Mouse (Mus musculus): Measurements from ENCODE around the gene Ccdc33.
A peak's percentile ranks its signal among the peaks of the same experiment; 100 is the strongest.

Ccdc33 gene

GRCm38 (mm10) chr9:58011027-58011426, 107.6 kb downstream of the Ccdc33 start:
- DNase-seq (ENCODE audit: low spot score) = no peak

GRCm38 (mm10) chr9:58009588-58009987, 109.0 kb downstream of the Ccdc33 start:
- DNase-seq (ENCODE audit: low spot score) = no peak

GRCm38 (mm10) chr9:58009015-58009362, 109.6 kb downstream of the Ccdc33 start:
- no peak for DNase-seq (ENCODE audit: low spot score)

GRCm38 (mm10) chr9:58008336-58009014, 110.1 kb downstream of the Ccdc33 start:
- no peak for DNase-seq (ENCODE audit: low spot score)

GRCm38 (mm10) chr9:58005753-58006461, 112.7 kb downstream of the Ccdc33 start, which contains the start of gene Cyp11a1:
Gene Cyp11a1, plus strand, starts transcription at chr9:58006411.
- DNase-seq (ENCODE audit: low spot score) = no peak

GRCm38 (mm10) chr9:58003272-58003671, 115.4 kb downstream of the Ccdc33 start:
- no peak for DNase-seq (ENCODE audit: low spot score)

- DNase-seq (ENCODE audit: low spot score) = no peak
These were observed 118.9 kb downstream of the Ccdc33 start for GRCm38 (mm10) chr9:57999676-58000075.

GRCm38 (mm10) chr9:57998685-57999084, 119.9 kb downstream of the Ccdc33 start:
- DNase-seq (ENCODE audit: low spot score) = no peak

- peak; percentile 49 for DNase-seq (ENCODE audit: low spot score)
These were observed 120.5 kb downstream of the Ccdc33 start for GRCm38 (mm10) chr9:57998032-57998659.

- no peak for DNase-seq (ENCODE audit: low spot score)
These were observed 121.1 kb downstream of the Ccdc33 start for GRCm38 (mm10) chr9:57997511-57998031.

GRCm38 (mm10) chr9:57995282-57995681, 123.3 kb downstream of the Ccdc33 start:
- no peak for DNase-seq (ENCODE audit: low spot score)

- no peak for DNase-seq (ENCODE audit: low spot score)
These were observed 125.6 kb downstream of the Ccdc33 start for GRCm38 (mm10) chr9:57992781-57993591.

- no peak for DNase-seq (ENCODE audit: low spot score)
These were observed 126.6 kb downstream of the Ccdc33 start for GRCm38 (mm10) chr9:57992060-57992459.

- DNase-seq (ENCODE audit: low spot score) = peak; percentile 30
These were observed 128.0 kb downstream of the Ccdc33 start for GRCm38 (mm10) chr9:57990438-57991110.

- no peak for DNase-seq (ENCODE audit: low spot score)
These were observed 129.3 kb downstream of the Ccdc33 start for GRCm38 (mm10) chr9:57989309-57989708.

GRCm38 (mm10) chr9:57988098-57988497, 130.5 kb downstream of the Ccdc33 start:
- DNase-seq (ENCODE audit: low spot score) = no peak

GRCm38 (mm10) chr9:57986293-57986692, 132.3 kb downstream of the Ccdc33 start:
- no peak for DNase-seq (ENCODE audit: low spot score)

- DNase-seq (ENCODE audit: low spot score) = no peak
These were observed 133.3 kb downstream of the Ccdc33 start for GRCm38 (mm10) chr9:57985304-57985703.

- DNase-seq (ENCODE audit: low spot score) = no peak
These were observed 138.1 kb downstream of the Ccdc33 start for GRCm38 (mm10) chr9:57980570-57980969.

- no peak for DNase-seq (ENCODE audit: low spot score)
These were observed 139.8 kb downstream of the Ccdc33 start for GRCm38 (mm10) chr9:57978858-57979257.
